Mouse (Mus musculus): ENCODE results near the gene Ptgir. TPM values are rescaled to one million over a fixed set of nuclear protein-coding genes. Genes with fewer than 3 reads are reported as not detected.
A peak's percentile ranks its signal among the peaks of the same experiment; 100 is the strongest.
"Not testable (repeated sequence)": the region's sequence is repeated elsewhere in the genome, so short reads cannot be mapped to it uniquely, and the experiment has no call there.

The Ptgir gene
- total RNA-seq, 2 experiments from 2014 or later, result 1.7 to 2.0 TPM

DNA sequence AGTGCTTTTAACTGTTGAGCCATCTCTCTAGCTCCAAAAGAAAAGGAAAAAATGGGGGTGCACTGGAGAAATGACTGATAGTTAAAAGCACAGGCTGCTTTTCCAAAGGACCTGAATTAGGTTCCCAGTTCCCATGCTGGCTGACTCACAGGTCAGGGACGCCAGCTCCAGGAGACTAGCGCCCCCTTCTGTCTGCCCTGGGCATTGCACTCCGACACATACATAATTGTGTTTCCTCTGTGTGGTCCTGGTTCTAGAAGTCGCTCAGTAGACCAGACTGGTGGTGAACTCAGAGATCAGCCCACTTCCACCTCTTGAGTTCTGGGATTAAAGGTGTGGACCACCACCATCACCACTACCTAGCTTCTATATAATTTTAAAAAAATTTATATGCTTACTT is 31.0 kb downstream of the Ptgir start:
- DNase-seq (ENCODE audit: low spot score in 2 of 2), result no peak

GRCm38 (mm10) chr7:16938117-16938791 is 32.0 kb downstream of the Ptgir start:
- DNase-seq (ENCODE audit: low spot score in 2 of 2), result no peak

- DNase-seq (ENCODE audit: low spot score in 2 of 2), result no peak
These were observed 34.0 kb downstream of the Ptgir start for GRCm38 (mm10) chr7:16940292-16940691.

GRCm38 (mm10) chr7:16942861-16943260 is 36.6 kb downstream of the Ptgir start:
- DNase-seq (ENCODE audit: low spot score in 2 of 2), result no peak

DNA sequence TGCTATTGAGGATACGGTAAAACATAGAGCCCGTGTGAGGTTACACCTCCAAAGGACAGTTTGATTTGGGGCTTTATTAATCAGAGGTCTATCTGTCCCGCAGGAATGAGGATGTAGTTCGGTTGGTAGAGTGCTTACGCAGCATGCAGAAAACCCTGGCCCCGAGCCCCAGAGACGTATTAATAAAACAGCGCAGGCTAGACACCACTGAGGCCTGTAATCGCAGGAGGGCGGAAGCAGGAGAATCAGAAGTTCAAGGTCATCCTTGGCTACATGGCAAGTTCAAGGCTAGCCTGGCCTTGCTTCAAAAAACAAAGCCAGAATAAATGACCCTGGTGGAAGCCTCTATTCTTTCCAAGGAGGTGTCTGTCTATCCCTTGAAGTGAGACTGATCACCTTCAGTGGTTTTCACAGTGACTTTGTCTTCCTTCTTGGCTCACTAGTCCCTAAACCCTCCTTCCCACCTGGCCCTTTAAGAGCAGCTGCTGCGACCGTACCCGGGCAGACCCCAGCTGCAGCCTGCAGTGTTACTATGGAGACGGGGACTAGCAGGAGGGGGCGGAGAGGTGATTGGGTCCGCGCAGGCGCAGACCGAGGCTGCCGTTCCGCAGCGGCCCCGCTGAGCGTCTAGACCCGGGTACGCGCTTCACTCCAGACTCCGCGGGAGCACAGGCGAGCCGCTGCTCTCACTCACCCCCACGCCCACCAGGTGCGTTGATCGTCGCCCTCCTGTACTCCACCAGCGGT is 37.9 kb downstream of the Ptgir start, which contains the start of gene Pnmal2:
Gene Pnmal2 (plus strand): TSS at position 622 of the 747 bp plus-strand sequence.
- DNase-seq (ENCODE audit: low spot score in 2 of 2), result peak; percentile 64 to 72

- no peak for DNase-seq (ENCODE audit: low spot score in 2 of 2)
These were observed 38.6 kb downstream of the Ptgir start for GRCm38 (mm10) chr7:16944808-16945315.

- no peak for DNase-seq (ENCODE audit: low spot score in 2 of 2)
These were observed 39.1 kb downstream of the Ptgir start for GRCm38 (mm10) chr7:16945419-16945818.

- no peak for DNase-seq (ENCODE audit: low spot score in 2 of 2)
These were observed 40.4 kb downstream of the Ptgir start for GRCm38 (mm10) chr7:16946441-16947348.

GRCm38 (mm10) chr7:16947349-16947895 is 41.1 kb downstream of the Ptgir start:
- DNase-seq (ENCODE audit: low spot score in 2 of 2), result no peak

- DNase-seq (ENCODE audit: low spot score in 2 of 2), result no peak
These were observed 41.7 kb downstream of the Ptgir start for GRCm38 (mm10) chr7:16947959-16948361.

GRCm38 (mm10) chr7:16948923-16949458 is 42.7 kb downstream of the Ptgir start:
- DNase-seq (ENCODE audit: low spot score in 2 of 2), result no peak

DNA sequence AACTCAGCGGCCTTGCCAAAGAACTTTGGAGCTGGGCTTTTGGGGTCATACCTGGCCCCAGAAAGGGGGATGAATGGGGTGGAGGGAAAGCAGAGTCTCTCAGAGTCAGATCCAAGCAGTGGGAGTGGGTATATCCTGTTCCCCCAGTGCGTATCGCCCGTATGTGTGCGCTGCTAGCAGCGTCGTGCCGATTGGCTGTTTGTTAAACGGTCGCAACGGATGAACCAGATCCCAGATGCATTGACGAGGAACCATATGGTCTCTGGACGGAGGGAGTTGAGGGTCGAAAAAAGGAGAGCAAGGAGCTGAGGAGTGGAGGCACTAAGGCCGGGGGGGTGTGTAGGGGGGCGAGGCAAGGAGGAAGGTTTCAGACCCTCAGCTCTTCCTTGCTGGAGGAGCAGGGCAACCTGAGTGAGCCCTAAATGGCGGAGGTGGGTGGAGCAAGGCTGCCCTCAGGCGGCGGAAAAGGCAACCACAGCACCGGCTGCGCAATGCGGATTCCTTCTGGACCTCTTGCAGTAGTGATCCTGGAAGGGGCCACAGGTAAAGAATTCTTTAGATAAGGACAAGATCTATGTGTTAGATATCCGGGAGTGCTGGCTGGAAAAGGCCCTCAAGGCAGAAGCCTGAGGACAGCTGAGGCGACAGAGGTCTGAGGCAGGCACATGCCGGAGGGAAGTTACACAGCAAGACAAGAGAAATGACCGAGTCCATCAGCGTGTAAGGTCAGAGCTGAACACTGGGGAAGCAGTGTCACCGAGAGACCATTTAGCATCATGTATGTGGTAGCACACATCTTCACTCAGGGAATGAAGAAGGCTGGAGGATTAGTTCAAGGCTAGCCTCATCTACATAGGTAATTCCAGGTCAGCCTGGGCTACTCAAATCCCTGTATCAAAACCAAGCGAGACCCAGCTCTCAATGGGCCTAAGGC is 43.9 kb downstream of the Ptgir start:
- peak; percentile 56 to 64 for DNase-seq (ENCODE audit: low spot score in 2 of 2)

DNA sequence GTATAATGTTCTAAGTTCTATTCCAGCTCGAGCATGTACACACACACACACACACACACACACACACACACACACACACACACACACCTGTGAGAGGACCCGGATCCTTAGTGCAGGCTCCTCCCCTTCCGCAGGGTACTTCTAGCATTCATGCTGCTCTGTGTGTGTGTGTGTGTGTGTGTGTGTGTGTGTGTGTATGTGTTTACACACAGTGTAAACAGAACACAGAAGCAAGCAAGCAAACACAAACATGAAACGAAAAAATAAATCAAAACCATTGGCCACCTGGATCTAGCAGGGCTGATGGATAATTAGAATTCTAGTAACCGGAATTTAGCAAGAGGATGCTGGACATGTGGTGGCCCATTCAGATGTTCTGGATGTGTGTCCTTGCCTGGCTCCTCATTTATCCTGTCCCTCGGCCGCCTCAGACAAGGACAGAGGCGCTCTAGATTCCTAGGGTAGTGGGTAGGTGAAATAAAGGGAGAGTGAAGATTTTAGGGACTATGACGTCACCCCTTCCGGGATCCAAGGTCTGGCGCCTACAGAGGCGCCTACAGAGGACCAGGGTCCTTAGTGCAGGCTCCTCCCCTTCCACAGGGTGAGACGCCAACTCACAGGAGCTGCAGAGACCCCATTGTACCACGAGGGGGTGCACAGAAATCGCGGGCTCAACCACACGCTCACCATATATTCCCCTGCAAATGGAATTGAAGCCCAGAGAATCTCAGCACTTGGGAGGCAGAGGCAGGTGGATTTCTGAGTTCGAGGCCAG is 44.8 kb downstream of the Ptgir start:
- DNase-seq (ENCODE audit: low spot score in 2 of 2), result peak; percentile 43 to 71

GRCm38 (mm10) chr7:16953776-16954175 is 47.5 kb downstream of the Ptgir start:
- not testable (repeated sequence) for DNase-seq (ENCODE audit: low spot score in 2 of 2)

DNA sequence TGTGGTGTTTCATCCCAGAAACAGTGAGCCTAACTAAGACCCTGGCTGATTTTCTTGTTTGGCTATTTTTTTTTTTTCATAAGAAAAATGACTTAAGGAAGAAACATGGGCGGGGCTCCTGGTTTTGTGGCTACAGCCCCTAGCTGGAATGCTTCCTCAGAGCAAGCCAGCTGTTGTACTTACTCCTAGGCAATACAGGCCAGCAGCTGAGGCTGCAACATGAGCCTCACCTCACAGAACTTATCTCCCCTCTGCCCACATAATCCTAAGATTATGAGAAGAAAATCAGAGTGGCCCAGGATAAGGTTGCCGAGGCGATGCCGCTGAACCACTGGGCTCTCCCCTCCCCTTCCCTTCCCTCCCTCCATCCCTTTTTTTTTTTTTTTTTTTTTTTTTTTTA is 49.4 kb downstream of the Ptgir start:
- DNase-seq (ENCODE audit: low spot score in 2 of 2), result no peak

DNA sequence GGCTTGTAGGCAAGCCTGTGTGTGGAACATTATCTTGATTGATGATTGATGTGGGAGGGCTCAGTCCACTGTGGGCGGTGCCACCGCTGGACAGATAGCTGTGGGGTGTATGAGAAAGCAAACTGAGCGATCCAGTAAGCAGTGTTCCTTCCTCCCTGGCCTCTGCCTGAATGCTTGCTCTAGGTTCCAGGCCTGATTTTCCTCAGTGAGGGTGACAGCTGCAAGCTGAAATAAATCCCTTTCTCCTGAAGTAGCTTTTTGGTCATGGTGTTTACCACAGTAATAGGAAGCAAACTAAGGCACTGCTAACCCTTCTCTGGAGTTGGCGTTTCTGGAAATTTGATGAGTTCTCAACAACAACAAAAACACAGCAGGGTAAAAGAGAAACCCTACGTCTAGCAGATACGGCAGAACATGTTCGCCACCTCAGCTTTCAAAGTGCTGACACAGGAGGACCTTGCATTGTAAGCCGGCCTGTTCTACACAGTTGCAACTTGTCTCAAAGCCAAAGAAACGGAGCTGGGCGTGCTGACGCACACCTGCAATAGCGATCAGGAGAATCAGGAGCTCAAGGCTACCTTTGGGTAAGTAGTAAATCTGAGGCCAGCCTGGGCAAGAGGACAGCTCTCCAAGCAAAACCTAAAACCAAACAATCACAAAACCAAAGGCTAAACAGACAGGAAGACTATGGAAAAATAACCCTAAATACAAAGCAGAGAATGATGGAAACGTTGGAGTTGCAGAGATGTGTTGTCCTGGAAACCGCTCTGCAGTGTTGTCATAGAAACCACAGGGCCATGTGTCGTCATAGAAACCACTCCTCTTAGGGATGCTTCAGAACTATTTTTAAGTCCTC is 50.3 kb downstream of the Ptgir start:
- DNase-seq (ENCODE audit: low spot score in 2 of 2), result no peak

DNA sequence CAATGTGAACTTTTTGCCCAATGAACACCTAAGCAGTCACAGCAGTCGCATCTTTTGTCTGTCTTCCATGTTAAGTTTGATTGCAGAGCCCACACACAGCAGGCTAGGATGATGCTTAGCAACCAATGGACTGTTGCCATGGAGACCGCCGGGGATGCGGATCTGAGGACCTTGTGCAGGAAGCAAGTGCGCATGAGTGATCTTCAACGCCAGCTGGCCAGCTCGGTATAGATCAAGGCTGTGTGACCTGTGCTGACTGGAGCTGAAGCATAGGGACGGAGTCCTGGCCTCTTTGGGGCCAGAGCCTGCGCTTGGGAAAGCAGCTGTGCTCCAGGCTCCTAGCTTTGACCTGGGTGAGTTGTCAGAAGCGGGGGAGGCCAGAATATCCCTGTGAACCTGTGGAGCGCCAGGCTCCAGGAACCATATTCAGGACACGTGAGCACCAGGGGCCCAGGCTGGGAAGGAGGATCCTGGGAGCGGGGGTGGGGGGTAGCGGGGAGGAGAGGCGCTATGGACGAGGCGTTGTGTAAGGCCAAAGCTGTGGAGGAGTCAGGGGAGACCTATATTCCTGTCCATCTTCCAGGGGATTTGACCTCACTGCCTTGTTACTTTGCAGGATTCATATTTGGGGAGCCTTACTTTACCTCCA is 53.4 kb downstream of the Ptgir start, which contains the start of gene Pnmal1:
Gene Pnmal1 (plus strand): TSS at position 141 of the 649 bp plus-strand sequence.
- DNase-seq (ENCODE audit: low spot score in 2 of 2), result peak in 1 of 2 experiments; percentile 49

All from adrenal gland, postnatal 4 days (tissue).